Mouse (Mus musculus) small intestine, adult 2 months (tissue): ENCODE data around the gene Emx1.

ENCODE experiments used
- CTCF ChIP-seq: fragments of 200-500 bp; IDR thresholded peaks from 2 replicates; pipeline ENCODE4 v1.5.1; 2012; ENCODE audit warnings: low read depth, mild to moderate bottlenecking, control low read depth, inconsistent platforms, low read length, moderate library complexity, mixed read lengths; ENCODE audit not compliant: insufficient replicate concordance, insufficient read length; ENCODE audit errors: extremely low read depth
- POLR2A ChIP-seq: fragments of 200-500 bp; IDR thresholded peaks from 2 replicates; pipeline ENCODE4 v1.6.1; 2012; ENCODE audit warnings: low read depth, mild to moderate bottlenecking, control low read depth, inconsistent platforms, low read length, moderate library complexity

GRCm38 (mm10) chr6:85186744-85187059, 536 bp upstream of the Emx1 start:
- TF ChIP-seq POLR2A (no peak), CTCF (no peak)
